In genomic region chrX:78518301-78518700, GRCm38 (mm10) we compare ENCODE assay signal across 11 mouse cellular contexts.
"Had no signal": no experiment of that assay in that cellular context is flagged by ENCODE, and none has a peak within 500 bp of the region (broad histone marks: within the 10 kb centered on the region; RNA-seq: fewer than 3 reads in every experiment).

No protein-coding gene starts in this region.

- ATAC-seq: intestine, embryonic 16.5 days; midbrain, embryonic 16.5 days had no signal

- H3K9ac ChIP-seq: limb, embryonic 13.5 days; liver, embryonic 15.5 days; midbrain, embryonic 12.5 days; stomach, embryonic 15.5 days had no signal

- H3K9me3 ChIP-seq: limb, embryonic 13.5 days; liver, embryonic 15.5 days; midbrain, embryonic 12.5 days; stomach, embryonic 15.5 days had no signal

- H3K27ac ChIP-seq: limb, embryonic 13.5 days; liver, embryonic 15.5 days; midbrain, embryonic 12.5 days; stomach, embryonic 15.5 days had no signal

- DNase-seq: kidney, adult 8-10 months; left cerebral cortex, postnatal 4 days; right cerebral cortex, postnatal 14 days; thymus, adult 2 months; thymus, postnatal 25 days had no signal

- H3K4me1 ChIP-seq: limb, embryonic 13.5 days; liver, embryonic 15.5 days; midbrain, embryonic 12.5 days; stomach, embryonic 15.5 days had no signal

- H3K4me2 ChIP-seq: limb, embryonic 13.5 days; liver, embryonic 15.5 days; midbrain, embryonic 12.5 days; stomach, embryonic 15.5 days had no signal

- H3K27me3 ChIP-seq: limb, embryonic 13.5 days; liver, embryonic 15.5 days; midbrain, embryonic 12.5 days; stomach, embryonic 15.5 days had no signal

- H3K36me3 ChIP-seq: limb, embryonic 13.5 days; liver, embryonic 15.5 days; midbrain, embryonic 12.5 days; stomach, embryonic 15.5 days had no signal

- H3K4me3 ChIP-seq: limb, embryonic 13.5 days; liver, embryonic 15.5 days; midbrain, embryonic 12.5 days; stomach, embryonic 15.5 days had no signal
